Mouse (Mus musculus): ENCODE measurements at regions not wholly inside any gene's neighbourhood (a gene's known extent, or its start where the extent isn't known, plus 50 kb on each side); places are given as distances from the start of the nearest gene placed in this dataset.

DNA sequence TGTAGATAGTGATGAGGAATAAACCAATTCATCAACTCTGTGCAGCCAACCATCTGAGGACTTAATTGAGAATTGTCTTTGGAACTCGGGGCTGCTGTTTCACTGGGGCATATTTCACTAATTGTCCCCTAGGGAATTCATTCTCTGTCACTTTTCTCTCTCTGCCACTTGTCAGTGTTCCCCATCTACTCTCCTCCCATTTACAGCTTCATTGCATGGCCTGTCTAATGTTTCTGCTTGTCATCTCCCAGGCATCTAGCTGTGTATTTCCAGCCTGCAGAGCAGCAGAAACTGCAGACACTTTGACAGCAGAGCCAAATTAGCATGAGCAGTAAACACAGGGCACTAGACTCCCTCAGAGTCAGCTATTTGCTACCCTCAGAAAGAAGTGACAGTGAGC lies 1105.2 kb downstream of the Ntrk3 start:
- H3K9me3 ChIP-seq = peaks cover 9% of the 10 kb centered on the region; the same call in 1 of the 2 replicates
- no peak for TF ChIP-seq FLI1 (IDR thresholded peaks at IDR 0.05; ENCODE audit: low read length)
- H3K27me3 ChIP-seq (replicated peaks) = no peaks in the 10 kb centered on the region
- no peak overlapping the region for H3K4me3 ChIP-seq (replicated peaks)
- H3K4me1 ChIP-seq = no peaks in the 10 kb centered on the region
- H3K36me3 ChIP-seq (replicated peaks; ENCODE audit: low read length) = no peaks in the 10 kb centered on the region

DNA sequence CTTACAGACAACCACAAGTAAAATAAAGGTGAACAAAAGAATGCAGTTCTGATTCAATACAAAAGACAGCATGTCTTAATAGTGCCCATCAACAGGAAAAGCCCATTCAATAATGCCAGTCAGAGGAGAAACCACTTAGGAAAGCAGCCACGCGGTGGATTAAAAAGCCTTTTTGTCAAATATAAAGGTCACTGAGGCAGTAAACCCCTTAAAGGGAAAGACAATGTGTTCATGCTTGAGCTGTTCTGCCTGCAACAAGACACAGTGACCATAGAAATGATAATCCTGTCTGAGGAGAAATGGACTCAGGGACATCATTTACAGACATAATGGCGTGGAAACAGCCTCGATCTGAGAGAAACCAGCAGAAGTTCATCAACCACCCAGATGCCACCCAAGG lies 1114.3 kb downstream of the Ntrk3 start:
- H3K27me3 ChIP-seq (replicated peaks) = no peaks in the 10 kb centered on the region
- H3K36me3 ChIP-seq (replicated peaks; ENCODE audit: low read length) = no peaks in the 10 kb centered on the region
- H3K4me1 ChIP-seq = no peaks in the 10 kb centered on the region
- no peak for TF ChIP-seq FLI1 (IDR thresholded peaks at IDR 0.05; ENCODE audit: low read length)
- no peak for TF ChIP-seq GATA1 (IDR thresholded peaks at IDR 0.05; ENCODE audit: borderline replicate concordance, low read length)
- no peak overlapping the region for H3K4me3 ChIP-seq (replicated peaks)
- H3K9me3 ChIP-seq = 0 out of 2 replicates have a peak, but pooled peaks cover 2% of the 10 kb centered on the region

DNA sequence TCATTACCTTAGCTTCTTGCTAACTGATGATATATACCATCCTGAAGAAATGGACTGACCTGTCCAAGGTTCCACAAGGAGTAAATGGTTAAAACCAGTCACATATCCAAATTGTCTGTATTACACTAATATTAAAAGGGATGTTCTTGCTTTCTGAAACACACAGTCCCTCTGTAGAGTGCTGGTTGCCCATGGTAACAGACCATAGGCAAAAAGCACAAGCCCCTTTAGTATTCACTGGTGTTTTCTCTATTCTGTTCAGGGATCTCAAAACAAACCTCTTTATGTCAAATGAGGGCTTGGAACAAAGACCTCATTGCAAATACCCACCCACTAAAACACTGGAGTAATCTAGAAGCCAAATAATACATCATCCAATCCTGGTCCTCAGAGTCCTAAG lies 1114.9 kb downstream of the Ntrk3 start:
- H3K4me3 ChIP-seq (replicated peaks) = no peak overlapping the region
- H3K36me3 ChIP-seq (replicated peaks; ENCODE audit: low read length) = no peaks in the 10 kb centered on the region
- 0 out of 2 replicates have a peak, but pooled peaks cover 2% of the 10 kb centered on the region for H3K9me3 ChIP-seq
- TF ChIP-seq FLI1 (IDR thresholded peaks at IDR 0.05; ENCODE audit: low read length) = no peak
- no peak for TF ChIP-seq GATA1 (IDR thresholded peaks at IDR 0.05; ENCODE audit: borderline replicate concordance, low read length)
- no peaks in the 10 kb centered on the region for H3K4me1 ChIP-seq
- H3K27me3 ChIP-seq (replicated peaks) = no peaks in the 10 kb centered on the region

DNA sequence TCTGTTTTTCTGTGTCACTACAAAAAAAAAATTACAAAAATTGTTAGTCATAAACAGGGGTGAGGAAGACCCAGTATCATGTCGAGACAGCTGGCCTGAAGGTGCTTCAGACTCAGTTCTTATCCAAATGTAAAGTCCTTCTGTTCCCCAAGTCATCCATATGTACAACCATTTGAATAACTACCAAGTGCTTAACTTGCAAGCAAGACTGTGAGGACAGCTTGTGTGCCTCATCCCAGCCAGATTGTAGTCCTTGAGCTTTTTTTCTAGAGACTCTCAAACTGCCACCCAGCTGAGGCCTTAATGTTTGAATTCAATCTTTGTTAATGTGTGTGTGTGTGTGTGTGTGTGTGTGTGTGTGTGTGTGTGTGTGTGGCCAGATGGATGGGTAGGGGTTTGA lies 1164.9 kb downstream of the Ntrk3 start:
- H3K36me3 ChIP-seq (replicated peaks; ENCODE audit: low read length) = no peaks in the 10 kb centered on the region
- H3K4me1 ChIP-seq = no peaks in the 10 kb centered on the region
- 0 out of 2 replicates have a peak, but pooled peaks cover 2% of the 10 kb centered on the region for H3K9me3 ChIP-seq
- no peaks in the 10 kb centered on the region for H3K27me3 ChIP-seq (replicated peaks)
- H3K4me3 ChIP-seq (replicated peaks) = no peak overlapping the region
- TF ChIP-seq GATA1 (IDR thresholded peaks at IDR 0.05; ENCODE audit: borderline replicate concordance, low read length) (no peak), FLI1 (IDR thresholded peaks at IDR 0.05; ENCODE audit: low read length) (no peak)

DNA sequence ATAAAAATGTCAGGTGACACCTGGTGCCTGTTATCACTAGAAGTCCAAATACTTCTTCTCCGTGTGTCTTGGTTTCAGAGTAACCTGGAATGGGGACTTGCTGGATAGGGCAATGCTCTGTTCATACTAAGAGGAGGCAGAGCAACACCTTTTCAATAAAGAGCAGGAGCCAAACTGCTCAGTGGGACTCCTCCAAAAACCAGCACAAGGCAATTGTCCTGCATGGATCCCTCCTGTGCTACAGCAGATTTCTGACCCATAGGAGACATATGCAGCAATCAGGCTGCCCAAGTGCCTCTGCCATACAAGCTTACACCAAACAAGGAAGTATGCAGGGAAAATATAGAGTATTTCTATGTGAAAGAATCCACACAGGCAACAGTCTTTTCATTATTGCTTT lies 1178.7 kb downstream of the Ntrk3 start:
- Histone ChIP-seq H3K27me3 (replicated peaks) (no peaks in the 10 kb centered on the region), H3K9me3 (no peaks in the 10 kb centered on the region), H3K4me3 (replicated peaks) (no peak overlapping the region), H3K36me3 (replicated peaks; ENCODE audit: low read length) (no peaks in the 10 kb centered on the region), H3K4me1 (no peaks in the 10 kb centered on the region)
- TF ChIP-seq GATA1 (IDR thresholded peaks at IDR 0.05; ENCODE audit: borderline replicate concordance, low read length) (no peak), FLI1 (IDR thresholded peaks at IDR 0.05; ENCODE audit: low read length) (no peak)

DNA sequence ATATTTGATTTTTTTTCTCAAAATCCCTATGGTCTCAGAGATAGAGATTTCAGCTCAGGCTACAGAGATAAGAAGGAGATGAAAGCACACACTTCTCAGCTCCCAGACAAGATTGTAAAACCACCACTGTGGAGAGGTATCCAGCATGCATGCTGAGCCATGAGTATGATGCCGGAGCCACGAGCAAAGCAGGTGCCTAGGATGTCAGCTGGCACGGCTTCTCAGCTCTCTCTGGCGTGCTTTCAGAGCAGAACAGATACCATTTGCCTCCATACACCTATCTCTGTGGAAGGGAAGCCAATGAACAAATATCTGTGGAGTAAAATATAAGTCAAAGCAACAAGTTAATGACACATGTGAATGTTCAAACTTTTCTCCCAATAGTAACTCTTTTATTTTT lies 1179.3 kb downstream of the Ntrk3 start:
- Histone ChIP-seq H3K27me3 (replicated peaks) (no peaks in the 10 kb centered on the region), H3K36me3 (replicated peaks; ENCODE audit: low read length) (no peaks in the 10 kb centered on the region), H3K4me3 (replicated peaks) (no peak overlapping the region), H3K9me3 (no peaks in the 10 kb centered on the region), H3K4me1 (no peaks in the 10 kb centered on the region)
- TF ChIP-seq FLI1 (IDR thresholded peaks at IDR 0.05; ENCODE audit: low read length) (no peak), GATA1 (IDR thresholded peaks at IDR 0.05; ENCODE audit: borderline replicate concordance, low read length) (no peak)

DNA sequence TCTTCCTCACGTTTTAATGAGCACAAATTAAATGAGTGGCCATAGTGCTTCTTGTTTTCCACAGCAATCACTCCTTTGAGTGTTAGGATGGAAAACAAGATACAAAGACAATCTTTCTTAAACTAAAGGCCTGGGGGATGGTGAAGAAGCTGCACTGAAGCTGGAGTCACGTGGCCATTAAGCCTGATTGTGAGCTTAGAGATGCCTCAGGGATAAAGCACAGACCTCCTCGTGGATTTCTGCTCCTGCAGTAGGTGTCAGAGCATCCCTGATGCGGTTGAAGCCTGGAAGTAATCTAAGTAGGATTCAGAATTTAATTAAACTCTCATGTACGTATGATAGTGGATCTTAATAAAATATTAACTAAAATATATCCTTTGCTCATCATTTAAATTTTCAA lies 1200.9 kb downstream of the Ntrk3 start:
- Histone ChIP-seq H3K4me1 (no peaks in the 10 kb centered on the region), H3K9me3 (no peaks in the 10 kb centered on the region), H3K4me3 (replicated peaks) (no peak overlapping the region), H3K27me3 (replicated peaks) (no peaks in the 10 kb centered on the region), H3K36me3 (replicated peaks; ENCODE audit: low read length) (no peaks in the 10 kb centered on the region)
- TF ChIP-seq GATA1 (IDR thresholded peaks at IDR 0.05; ENCODE audit: borderline replicate concordance, low read length) (no peak), FLI1 (IDR thresholded peaks at IDR 0.05; ENCODE audit: low read length) (no peak)

DNA sequence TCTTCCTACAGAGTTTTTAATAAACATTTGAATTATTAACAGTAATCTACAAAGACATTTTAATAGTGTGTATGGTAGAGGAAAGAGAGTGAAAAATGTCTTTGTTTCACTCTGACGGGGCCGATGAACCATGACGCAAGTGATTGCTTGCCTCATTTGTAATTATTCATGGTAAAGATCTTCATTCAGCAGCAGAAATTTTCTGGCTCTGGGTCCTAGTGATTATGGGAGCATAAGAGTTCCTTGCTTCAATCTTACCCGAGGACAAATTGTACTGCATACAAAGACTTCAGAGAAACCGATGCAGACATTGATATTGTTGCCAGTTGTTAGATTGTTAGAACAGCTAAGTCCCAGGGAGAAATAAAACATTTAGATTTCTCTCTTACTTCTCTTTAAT lies 1209.9 kb downstream of the Ntrk3 start:
- Histone ChIP-seq H3K4me1 (no peaks in the 10 kb centered on the region), H3K9me3 (0 out of 2 replicates have a peak, but pooled peaks cover 4% of the 10 kb centered on the region), H3K36me3 (replicated peaks; ENCODE audit: low read length) (no peaks in the 10 kb centered on the region), H3K4me3 (replicated peaks) (no peak overlapping the region), H3K27me3 (replicated peaks) (no peaks in the 10 kb centered on the region)
- no peak for TF ChIP-seq FLI1 (IDR thresholded peaks at IDR 0.05; ENCODE audit: low read length)
- TF ChIP-seq GATA1 (IDR thresholded peaks at IDR 0.05; ENCODE audit: borderline replicate concordance, low read length) = no peak

DNA sequence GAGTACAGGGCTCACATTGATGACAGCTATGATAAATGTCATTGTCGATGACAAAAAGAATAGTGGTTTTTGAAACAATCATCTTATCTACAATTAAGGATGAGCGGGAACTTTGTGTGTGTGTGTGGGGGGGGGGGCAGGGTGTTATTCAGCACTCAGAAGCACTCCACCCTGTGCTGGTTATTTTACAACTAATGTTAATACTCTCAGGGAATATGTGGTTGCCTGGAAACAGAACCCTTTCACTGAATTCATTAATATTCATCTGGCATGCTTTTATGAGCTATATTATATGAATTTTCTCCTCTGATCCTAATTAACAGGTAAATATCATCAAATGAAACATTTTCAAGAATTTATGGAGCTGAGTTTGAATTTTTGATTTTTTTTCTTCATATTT lies 1228.2 kb downstream of the Ntrk3 start:
- TF ChIP-seq GATA1 (IDR thresholded peaks at IDR 0.05; ENCODE audit: borderline replicate concordance, low read length) (no peak), FLI1 (IDR thresholded peaks at IDR 0.05; ENCODE audit: low read length) (no peak)
- Histone ChIP-seq H3K9me3 (no peaks in the 10 kb centered on the region), H3K4me1 (peaks cover 3% of the 10 kb centered on the region; the same call in 1 of the 2 replicates), H3K4me3 (replicated peaks) (no peak overlapping the region), H3K27me3 (replicated peaks) (no peaks in the 10 kb centered on the region), H3K36me3 (replicated peaks; ENCODE audit: low read length) (no peaks in the 10 kb centered on the region)

DNA sequence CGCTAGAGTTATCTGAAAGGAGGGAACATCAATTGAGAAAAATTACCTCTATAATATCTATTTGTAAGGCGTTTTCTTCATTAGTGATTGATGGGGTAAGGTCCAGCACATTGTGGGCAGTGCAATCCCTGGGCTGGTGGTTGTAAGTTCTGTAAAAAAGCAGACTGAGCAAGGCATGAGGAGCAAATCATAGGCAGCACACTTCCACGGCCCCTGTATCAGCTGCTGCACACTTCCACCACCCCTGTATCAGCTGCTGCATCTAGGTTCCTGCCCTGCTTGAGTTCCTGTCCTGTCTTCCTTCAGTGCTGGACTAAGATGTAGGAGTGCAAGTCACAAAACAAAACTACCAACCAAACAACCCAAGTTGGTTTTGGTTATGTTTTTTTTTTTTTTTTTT lies 1230.2 kb downstream of the Ntrk3 start:
- Histone ChIP-seq H3K4me3 (replicated peaks) (peak overlapping the region; percentile 35), H3K4me1 (peaks cover 3% of the 10 kb centered on the region; the same call in 1 of the 2 replicates), H3K27me3 (replicated peaks) (no peaks in the 10 kb centered on the region), H3K36me3 (replicated peaks; ENCODE audit: low read length) (no peaks in the 10 kb centered on the region), H3K9me3 (no peaks in the 10 kb centered on the region)
- TF ChIP-seq FLI1 (IDR thresholded peaks at IDR 0.05; ENCODE audit: low read length) (no peak), GATA1 (IDR thresholded peaks at IDR 0.05; ENCODE audit: borderline replicate concordance, low read length) (no peak)

DNA sequence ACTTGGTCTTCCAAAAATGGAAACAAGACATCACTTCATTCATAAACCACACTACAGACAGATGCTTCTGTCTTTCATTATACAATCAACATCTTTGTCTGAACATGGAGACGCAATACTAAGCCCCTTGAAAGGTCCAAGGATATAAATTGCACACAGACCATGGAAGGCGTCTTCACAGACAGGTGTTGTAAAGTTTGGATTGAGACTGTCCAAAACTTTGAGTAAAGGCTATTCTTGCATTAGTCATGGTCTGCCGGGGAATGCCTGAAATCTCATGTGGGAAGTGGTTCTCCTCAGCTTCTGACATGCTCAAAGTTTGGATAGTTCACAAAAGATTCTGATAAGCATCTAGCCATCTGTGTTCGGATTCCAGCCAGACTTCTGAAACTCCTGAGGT lies 1235.2 kb downstream of the Ntrk3 start:
- Histone ChIP-seq H3K4me3 (replicated peaks) (no peak overlapping the region), H3K27me3 (replicated peaks) (no peaks in the 10 kb centered on the region), H3K9me3 (no peaks in the 10 kb centered on the region), H3K4me1 (peaks cover 2% of the 10 kb centered on the region; the same call in 1 of the 2 replicates), H3K36me3 (replicated peaks; ENCODE audit: low read length) (no peaks in the 10 kb centered on the region)
- TF ChIP-seq FLI1 (IDR thresholded peaks at IDR 0.05; ENCODE audit: low read length) (no peak), GATA1 (IDR thresholded peaks at IDR 0.05; ENCODE audit: borderline replicate concordance, low read length) (no peak)

Measured in megakaryocyte, embryonic 14.5 days (primary cell).